Mouse (Mus musculus) CH12.LX (cell line): ENCODE results near the gene Sh3d21. TPM values are rescaled to one million over a fixed set of nuclear protein-coding genes. Genes with fewer than 3 reads are reported as not detected.

ENCODE experiments used
- DNase-seq: peaks from one replicate; pipeline ENCODE4 v3.0.0-alpha.2; 2013; ENCODE audit errors: extremely low read depth
- H3K27ac ChIP-seq: 2 replicates; pipeline ENCODE4 v1.5.1; 2012; ENCODE audit warnings: low read depth, mild to moderate bottlenecking, control low read depth, moderate library complexity; ENCODE audit not compliant: insufficient read depth
- H3K27me3 ChIP-seq: replicated peaks from 2 replicates; pipeline ENCODE3; 2012; ENCODE audit warnings: inconsistent platforms
- H3K36me3 ChIP-seq, 2 experiments: replicated peaks in 1 of 2; 2 replicates each; pipeline versions ENCODE3 to v1.6.1; 2012; ENCODE audit warnings: inconsistent platforms in 1 of 2, low read length in 1 of 2, mild to moderate bottlenecking in 1 of 2, mixed read lengths in 1 of 2, moderate library complexity in 1 of 2; ENCODE audit not compliant: control insufficient read depth in 1 of 2, insufficient read depth in 1 of 2
- H3K4me1 ChIP-seq, 2 experiments: 2 replicates each; pipeline ENCODE4 v1.6.1; 2012; ENCODE audit warnings: inconsistent platforms in 1 of 2, moderate library complexity in 1 of 2; ENCODE audit not compliant: insufficient read depth in 2 of 2, control insufficient read depth in 1 of 2
- H3K4me2 ChIP-seq: 2 replicates; pipeline ENCODE4 v1.6.1; 2012; ENCODE audit warnings: low read depth, mild to moderate bottlenecking, control low read depth; ENCODE audit not compliant: poor library complexity, insufficient read depth, severe bottlenecking
- H3K4me3 ChIP-seq, 3 experiments: fragments of 150-350 bp in 1 of 3; sonication (generic) in 1 of 3; replicated peaks in 1 of 3; 2 replicates each; pipeline versions ENCODE3 to v1.5.1; 2011 to 2012; ENCODE audit warnings: low read depth in 2 of 3, low read length in 2 of 3, mild to moderate bottlenecking in 2 of 3, moderate library complexity in 2 of 3, control low read depth in 1 of 3, improper control_type of control experiment in 1 of 3, inconsistent platforms in 1 of 3, mixed read lengths in 1 of 3; ENCODE audit not compliant: poor library complexity in 1 of 3
- H3K79me2 ChIP-seq: replicated peaks from 2 replicates; pipeline ENCODE4 v1.6.1; 2012; ENCODE audit warnings: mild to moderate bottlenecking, moderate library complexity; ENCODE audit not compliant: control insufficient read depth, poor library complexity, insufficient read depth, severe bottlenecking; ENCODE audit errors: extremely low read depth
- H3K9ac ChIP-seq: 2 replicates; pipeline ENCODE4 v1.6.1; 2012; ENCODE audit warnings: low read depth, mild to moderate bottlenecking, control low read depth, moderate library complexity; ENCODE audit not compliant: insufficient read depth
- H3K9me3 ChIP-seq: replicated peaks from 2 replicates; pipeline ENCODE3; 2012; ENCODE audit warnings: low read length, inconsistent platforms, mixed read lengths
- BHLHE40 ChIP-seq: IDR thresholded peaks from 2 replicates; pipeline ENCODE4 v1.6.1; 2011; ENCODE audit warnings: mild to moderate bottlenecking, low read depth, low read length, improper control_type of control experiment
- E2F4 ChIP-seq: IDR thresholded peaks from 2 replicates; pipeline ENCODE4 v1.6.1; 2011; ENCODE audit warnings: low read depth, low read length, improper control_type of control experiment; ENCODE audit not compliant: insufficient replicate concordance
- ETS1 ChIP-seq: conservative IDR thresholded peaks from 2 replicates; pipeline ENCODE4 v1.6.1; 2012; ENCODE audit warnings: low read depth, mild to moderate bottlenecking, inconsistent platforms, low read length, improper control_type of control experiment, moderate library complexity
- JUND ChIP-seq: conservative IDR thresholded peaks from 2 replicates; pipeline ENCODE4 v1.6.1; 2011; ENCODE audit warnings: low read depth, low read length, improper control_type of control experiment
- MAX ChIP-seq: IDR thresholded peaks from 2 replicates; pipeline ENCODE4 v1.6.1; 2011; ENCODE audit warnings: low read length, improper control_type of control experiment
- MEF2A ChIP-seq: IDR thresholded peaks from 2 replicates; pipeline ENCODE4 v1.6.1; 2014; ENCODE audit warnings: low read depth, mild to moderate bottlenecking, inconsistent platforms, low read length, improper control_type of control experiment, borderline replicate concordance
- MYC ChIP-seq: IDR thresholded peaks from 2 replicates; pipeline ENCODE4 v1.6.1; 2011; ENCODE audit warnings: low read depth, mild to moderate bottlenecking, improper control_type of control experiment, low read length
- NRF1 ChIP-seq: IDR thresholded peaks from 2 replicates; pipeline ENCODE4 v1.6.1; 2014; ENCODE audit warnings: low read depth, mild to moderate bottlenecking, inconsistent platforms, low read length, improper control_type of control experiment, moderate library complexity
- PAX5 ChIP-seq: IDR thresholded peaks from 2 replicates; pipeline ENCODE4 v1.6.1; 2012; ENCODE audit warnings: low read length, inconsistent platforms, mixed read lengths
- RAD21 ChIP-seq: IDR thresholded peaks from 2 replicates; pipeline ENCODE4 v1.6.1; 2011; ENCODE audit warnings: low read depth, mild to moderate bottlenecking, low read length, improper control_type of control experiment, moderate library complexity
- SIN3A ChIP-seq: IDR thresholded peaks from 2 replicates; pipeline ENCODE4 v1.6.1; 2012; ENCODE audit warnings: low read length, improper control_type of control experiment, inconsistent platforms
- SMC3 ChIP-seq: IDR thresholded peaks from 2 replicates; pipeline ENCODE4 v1.6.1; 2011; ENCODE audit warnings: low read depth, low read length, improper control_type of control experiment
- USF2 ChIP-seq: conservative IDR thresholded peaks from 2 replicates; pipeline ENCODE4 v1.6.1; 2011; ENCODE audit warnings: low read depth, low read length, improper control_type of control experiment
- ZKSCAN1 ChIP-seq: IDR thresholded peaks from 2 replicates; pipeline ENCODE4 v1.6.1; 2012; ENCODE audit warnings: low read depth, inconsistent platforms, low read length, improper control_type of control experiment, borderline replicate concordance
- ZMIZ1 ChIP-seq: IDR thresholded peaks from 2 replicates; pipeline ENCODE4 v1.6.1; 2012; ENCODE audit warnings: low read depth, mild to moderate bottlenecking, inconsistent platforms, low read length, improper control_type of control experiment
- dilution Hi-C: fragments of 300-500 bp; cut with MboI; formaldehyde crosslinking; loops from 2 replicates; pipeline ENCODE4 v1.14.3; 2020; ENCODE audit warnings: low sequenced_read_pairs; ENCODE audit not compliant: extremely low pct_unique_long_range_greater_than_20kb, extremely low pct_ligation_motif_present
- in situ Hi-C: fragments of 300-500 bp; cut with MboI; formaldehyde crosslinking; loops from 3 replicates; pipeline ENCODE4 v1.14.3; 2019; ENCODE audit warnings: low sequenced_read_pairs, low pct_ligation_motif_present, low pct_unique_long_range_greater_than_20kb, mixed read lengths
- polyA plus RNA-seq: library from polyadenylated mRNA; unstranded; fragments of >175 nt; gene quantifications from 2 replicates; pipeline ENCODE4 v1.2.1, GENCODE M21; 2012; ENCODE audit warnings: low read depth; ENCODE audit not compliant: insufficient read length
- total RNA-seq, 2 experiments: library from RNA; depleted of rRNA; stranded (reverse); fragments of 300-350 nt in 1 of 2; fragments of >200 nt in 1 of 2; gene quantifications; 2 replicates each; pipeline ENCODE4 v1.2.3; 2012 to 2014

The Sh3d21 gene
- total and polyA plus RNA-seq, 3 experiments = 0.21 to 0.46 (median 0.35) TPM

GRCm38 (mm10) chr4:126109613-126110373 is 53.5 kb downstream of the Sh3d21 start:
- peaks cover 27 to 87% of the 10 kb centered on the region in 2 experiments for H3K4me1 ChIP-seq
- no peak for DNase-seq
- H3K27ac ChIP-seq = peak overlapping the region; percentile 81
- peak overlapping the region; percentile 85 for H3K4me2 ChIP-seq
- H3K79me2 ChIP-seq = peaks cover 57% of the 10 kb centered on the region
- in situ Hi-C loops = loop anchor here (5.0 kb wide), 1 partner anchor 32 kb away; no protein-coding TSS in a partner anchor
- dilution Hi-C loops = no loop called here
- H3K4me3 ChIP-seq = no peak overlapping the region
- H3K9ac ChIP-seq = peak overlapping the region; percentile 25
- H3K9me3 ChIP-seq = no peaks in the 10 kb centered on the region
- peaks cover 6 to 43% of the 10 kb centered on the region in 2 experiments for H3K36me3 ChIP-seq
- no peaks in the 10 kb centered on the region for H3K27me3 ChIP-seq
- TF ChIP-seq BHLHE40 = peak; percentile 53; the same call in 1 of the 2 replicates
- TF ChIP-seq MEF2A = peak; percentile 53; the same call in 1 of the 2 replicates
- no peak for TF ChIP-seq MAX
- TF ChIP-seq ETS1 = peak; percentile 36; the same call in 1 of the 2 replicates
- TF ChIP-seq, all 38 proteins: peak for 3

GRCm38 (mm10) chr4:126108061-126108740 is 55.1 kb downstream of the Sh3d21 start:
- no peaks in the 10 kb centered on the region for H3K27me3 ChIP-seq
- dilution Hi-C loops = no loop called here
- TF ChIP-seq MEF2A = no peak
- no peak for TF ChIP-seq JUND
- TF ChIP-seq NRF1 = no peak
- no peak for TF ChIP-seq RAD21
- TF ChIP-seq E2F4 = no peak
- TF ChIP-seq MYC = no peak
- no peak for TF ChIP-seq SIN3A
- no peak for TF ChIP-seq SMC3
- no peak for TF ChIP-seq PAX5
- TF ChIP-seq ZKSCAN1 = no peak
- no peak for TF ChIP-seq USF2
- no peak for TF ChIP-seq ZMIZ1
- TF ChIP-seq BHLHE40 = no peak
- TF ChIP-seq ETS1 = no peak
- TF ChIP-seq, all 38 proteins: peak for 0
- H3K4me3 ChIP-seq = no peak overlapping the region
- in situ Hi-C loops = no loop called here
- peaks cover 27 to 80% of the 10 kb centered on the region in 2 experiments for H3K4me1 ChIP-seq
- peaks cover 0 to 29% of the 10 kb centered on the region in 2 experiments for H3K36me3 ChIP-seq
- no peak overlapping the region for H3K27ac ChIP-seq
- H3K79me2 ChIP-seq = peaks cover 64% of the 10 kb centered on the region
- H3K9me3 ChIP-seq = no peaks in the 10 kb centered on the region
- no peak for DNase-seq
- no peak overlapping the region for H3K4me2 ChIP-seq
- no peak overlapping the region for H3K9ac ChIP-seq
